Mouse (Mus musculus) cerebellum, postnatal 36 days (tissue): ENCODE measurements at regions not wholly inside any gene's neighbourhood (a gene's known extent, or its start where the extent isn't known, plus 50 kb on each side); places are given as distances from the start of the nearest gene placed in this dataset.
A peak's percentile ranks its signal among the peaks of the same experiment; 100 is the strongest.

ENCODE experiments used
- DNase-seq, 2 experiments: peaks; one replicate each; pipeline ENCODE4 v3.0.0; 2021 to 2022; ENCODE audit warnings: mixed read lengths in 2 of 2

- DNase-seq: no peak
Measured at GRCm38 (mm10) chr13:71481205-71481604, 482.3 kb downstream of the Irx1 start.

DNA sequence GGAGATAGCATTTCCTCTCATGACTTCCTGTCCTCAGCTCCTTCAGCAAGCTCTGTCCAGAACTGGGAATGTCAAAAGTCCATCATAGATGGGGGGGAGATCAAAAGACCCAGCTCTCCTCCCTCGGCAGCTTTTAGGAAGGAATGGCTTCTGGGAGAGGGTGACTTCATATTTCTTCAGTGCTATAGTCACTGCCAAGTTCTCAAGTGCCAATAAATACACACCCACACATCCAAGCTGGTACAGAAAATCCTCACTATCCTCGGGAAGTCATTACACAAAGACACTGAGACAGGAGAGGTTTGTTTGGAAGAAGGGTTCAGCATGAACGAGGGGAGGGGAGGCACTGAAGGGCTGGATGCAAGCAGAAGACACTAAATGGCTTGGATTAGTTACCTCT lies 502.0 kb downstream of the Irx1 start:
- no peak for DNase-seq

- DNase-seq: no peak
Measured at GRCm38 (mm10) chr13:71460607-71461006, 502.9 kb downstream of the Irx1 start.

DNA sequence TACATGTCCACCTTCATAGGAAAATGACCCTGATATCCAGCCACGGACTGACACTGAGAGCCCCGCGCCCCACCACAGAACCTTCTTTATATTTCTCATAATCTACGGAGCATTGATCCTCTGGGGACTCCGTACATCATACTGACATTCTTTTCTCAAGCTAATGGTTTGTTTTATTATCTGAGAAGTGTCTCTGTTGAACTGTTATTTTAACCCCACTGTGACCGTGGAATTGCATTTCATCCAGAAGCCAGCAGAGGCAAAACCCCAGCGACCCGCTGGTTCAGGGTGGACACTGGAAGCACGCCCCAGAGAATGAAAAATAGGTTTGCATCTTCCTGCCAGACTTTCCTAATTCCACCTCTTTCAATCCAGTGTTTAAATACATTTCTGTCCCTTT lies 503.4 kb downstream of the Irx1 start:
- DNase-seq: no peak

- DNase-seq: no peak
Measured at GRCm38 (mm10) chr13:71459022-71459536, 504.4 kb downstream of the Irx1 start.

DNA sequence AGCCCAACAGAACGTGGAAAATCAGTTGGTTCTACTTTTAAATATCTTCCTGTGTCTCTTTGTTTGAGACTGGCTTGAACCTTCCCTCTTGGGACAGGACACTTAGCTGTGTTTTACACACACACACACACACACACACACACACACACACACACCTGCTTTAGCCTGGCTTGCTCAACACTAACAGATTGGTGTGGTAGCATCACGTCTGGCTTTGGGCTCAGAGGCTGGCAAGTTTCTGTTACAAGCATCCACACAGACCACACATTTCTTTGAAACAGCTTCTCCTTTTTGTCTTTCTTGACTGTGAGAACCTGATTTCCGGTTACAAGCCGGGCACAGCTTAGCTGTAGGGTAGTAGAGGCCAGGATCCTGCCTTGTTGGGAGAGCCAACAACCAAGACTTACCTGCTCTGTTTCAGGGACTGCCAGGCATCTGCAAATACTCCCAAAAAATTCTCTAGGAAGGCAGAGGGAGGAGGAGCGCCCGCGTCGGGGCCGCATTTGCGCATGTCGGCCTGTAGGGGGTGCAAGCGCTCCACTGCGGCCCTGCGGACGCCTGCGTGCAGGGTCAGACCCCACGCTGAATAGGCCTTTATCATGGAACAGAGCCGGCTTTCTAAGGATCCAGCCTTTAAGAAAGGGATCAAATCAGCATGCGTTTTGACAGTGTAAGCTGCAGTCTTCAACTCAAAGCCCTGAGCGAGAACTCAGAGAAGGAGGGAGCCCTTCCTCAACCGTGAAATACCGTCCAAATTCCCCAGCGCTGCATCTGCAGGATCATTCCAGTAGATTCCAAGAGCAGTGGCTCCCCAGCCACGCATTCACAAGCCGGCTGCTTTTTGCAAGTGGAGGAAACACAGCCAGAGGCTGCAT lies 505.2 kb downstream of the Irx1 start:
- DNase-seq: peak; percentile 40 to 41

DNA sequence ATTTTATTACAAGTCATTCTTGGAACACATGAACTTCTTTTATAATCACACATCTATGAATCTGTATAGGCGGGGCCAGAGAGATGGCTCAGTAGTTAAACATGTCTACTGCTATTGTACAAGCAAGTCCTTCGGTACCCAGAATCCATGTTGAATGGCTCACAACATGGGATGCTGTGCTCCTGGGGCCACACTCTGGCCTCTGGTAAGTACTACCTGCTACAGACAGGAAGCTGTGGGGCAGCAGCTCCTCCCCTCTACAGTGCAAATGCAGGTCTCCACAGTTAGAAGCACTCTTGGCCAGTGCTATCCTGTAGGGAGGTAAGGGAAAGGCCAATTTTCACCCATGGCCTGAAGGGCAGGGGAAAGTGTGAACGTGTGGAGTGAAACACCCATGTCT lies 506.0 kb downstream of the Irx1 start:
- DNase-seq: no peak

GRCm38 (mm10) chr13:71452258-71452657 lies 511.3 kb downstream of the Irx1 start:
- DNase-seq: no peak

DNA sequence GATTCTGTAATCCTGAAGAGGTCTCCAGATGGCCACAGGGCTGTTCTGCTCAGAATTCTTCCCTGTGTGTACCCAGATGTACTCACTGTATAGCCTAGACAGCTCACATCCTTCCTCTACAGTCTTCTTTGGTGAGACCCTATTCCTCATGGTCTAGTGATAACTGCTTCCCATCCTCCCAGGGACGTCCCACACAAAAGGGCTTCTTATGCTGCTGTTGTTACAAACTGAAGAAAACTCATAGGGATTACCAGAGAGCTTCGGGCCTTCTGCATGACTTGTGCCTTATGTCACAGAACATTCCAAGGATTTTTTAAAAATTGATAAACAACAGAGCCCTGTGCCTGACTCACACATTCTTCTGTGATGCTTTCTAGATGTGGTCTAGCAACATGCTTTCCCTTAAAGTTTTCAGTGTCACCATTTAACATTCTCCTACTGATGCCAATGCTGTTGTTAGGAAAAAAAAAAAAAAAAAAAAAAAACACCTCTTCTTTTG lies 525.9 kb downstream of the Irx1 start:
- DNase-seq: no peak

DNA sequence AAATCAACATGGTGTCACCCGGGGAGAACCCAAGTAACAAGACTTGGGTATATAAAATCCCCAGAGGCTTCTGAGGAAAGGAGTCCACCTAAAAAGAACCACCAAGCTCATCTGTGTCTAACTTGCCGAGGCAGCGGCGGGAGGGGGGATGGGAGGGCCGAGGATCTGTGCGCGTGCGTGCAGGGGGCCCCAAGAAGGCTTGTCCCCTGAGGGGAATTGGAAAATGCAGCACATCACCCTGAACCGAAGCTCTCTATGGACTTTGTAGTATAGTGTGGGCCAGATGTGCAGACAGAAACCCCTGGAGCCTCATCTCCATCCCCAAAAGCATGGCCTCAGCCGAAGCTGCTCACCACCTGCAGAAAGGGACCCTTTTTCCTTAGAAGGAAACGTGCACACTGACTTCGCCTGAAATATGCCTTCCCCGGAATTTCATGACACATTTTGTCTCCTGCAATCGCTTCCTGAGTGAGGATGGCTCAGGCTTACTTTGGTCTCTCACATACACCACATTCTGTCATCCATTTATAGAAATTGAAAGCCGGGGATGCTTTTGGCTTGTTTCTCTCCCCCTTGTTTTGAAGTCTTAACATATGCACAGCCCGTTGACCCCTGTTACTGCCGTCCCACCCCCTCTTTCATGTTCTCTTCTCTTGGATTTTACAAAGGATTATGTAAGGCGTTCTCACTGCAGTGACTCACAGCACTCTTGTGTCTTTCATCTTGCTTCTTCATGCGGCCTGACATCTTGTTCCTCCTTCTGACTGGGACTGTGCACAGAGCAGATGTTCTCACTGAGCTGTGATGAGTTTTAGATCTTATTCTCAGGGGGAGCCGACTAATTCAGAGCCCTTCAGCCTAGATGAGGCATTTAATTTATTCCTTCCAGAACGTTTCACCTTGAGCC lies 559.6 kb downstream of the Irx1 start:
- no peak for DNase-seq

DNA sequence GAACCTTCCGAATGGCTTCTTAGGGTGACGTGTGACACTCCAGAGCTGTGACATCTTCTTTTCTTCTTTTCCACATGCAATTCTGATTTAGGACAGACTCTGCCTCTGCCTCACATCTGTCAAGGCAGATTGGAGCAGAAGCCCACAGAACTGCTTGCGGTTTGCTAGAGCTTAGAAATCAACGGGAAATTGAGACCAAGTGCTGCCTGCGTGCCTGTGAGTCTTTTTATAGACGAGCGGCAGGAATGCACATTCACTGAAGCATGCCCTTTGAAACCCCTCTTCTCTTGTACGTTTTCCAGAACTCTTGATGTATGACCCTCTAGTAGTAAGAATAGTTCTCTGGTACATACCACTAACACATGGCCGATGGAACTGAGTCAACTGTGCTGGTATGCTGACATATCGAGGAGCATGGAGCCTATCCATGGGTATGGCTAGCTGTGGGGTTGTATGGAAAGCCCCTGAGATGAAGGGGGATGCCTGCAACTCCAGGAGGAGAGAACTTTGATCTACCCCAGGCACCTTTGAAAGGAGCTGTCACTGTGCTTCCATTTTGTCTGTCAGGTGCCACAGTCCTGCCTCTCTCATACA lies 552.2 kb upstream of the Adamts16 start:
- no peak for DNase-seq

DNA sequence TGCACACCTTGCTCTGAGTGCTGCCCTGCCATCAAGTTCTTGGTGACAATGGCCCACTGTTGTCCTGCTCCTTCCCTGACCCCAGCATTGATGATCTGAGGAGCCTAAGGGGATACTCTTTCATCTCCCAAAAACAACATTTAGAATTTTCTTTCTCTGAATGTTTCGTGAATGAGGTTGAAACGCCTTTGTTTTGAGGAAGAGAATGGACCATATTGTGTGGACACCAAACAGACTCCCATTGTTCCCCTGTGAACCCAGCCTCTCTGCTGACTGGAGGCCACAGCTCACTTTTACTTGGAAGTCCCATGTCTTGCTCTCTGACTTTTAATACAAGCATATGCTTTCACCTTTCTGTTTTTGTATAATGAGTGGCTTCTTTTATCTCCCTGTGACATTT lies 537.0 kb upstream of the Adamts16 start:
- no peak for DNase-seq

GRCm38 (mm10) chr13:71375909-71376606 lies 534.4 kb upstream of the Adamts16 start:
- DNase-seq: no peak

GRCm38 (mm10) chr13:71372701-71373685 lies 531.4 kb upstream of the Adamts16 start:
- DNase-seq: no peak

GRCm38 (mm10) chr13:71369832-71370231 lies 528.2 kb upstream of the Adamts16 start:
- DNase-seq: no peak

DNA sequence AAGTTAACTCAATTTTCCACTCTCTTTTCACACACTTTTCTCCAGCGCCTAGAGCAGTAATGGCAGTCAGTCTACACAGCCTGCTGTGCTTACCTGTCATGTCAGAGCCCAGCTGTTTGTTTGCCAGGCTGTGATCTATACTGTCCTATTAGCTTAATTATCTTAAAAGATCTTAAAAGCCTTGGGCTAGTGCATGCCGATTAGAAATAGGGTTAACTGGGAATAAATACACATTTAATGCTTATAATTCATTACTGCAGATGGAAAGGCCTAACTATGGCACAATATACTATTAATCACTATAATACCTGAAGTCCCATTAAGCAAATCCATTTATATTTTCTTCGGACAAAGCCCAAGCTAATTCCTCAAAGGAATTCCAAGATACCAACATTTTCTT lies 523.6 kb upstream of the Adamts16 start:
- DNase-seq: no peak

DNA sequence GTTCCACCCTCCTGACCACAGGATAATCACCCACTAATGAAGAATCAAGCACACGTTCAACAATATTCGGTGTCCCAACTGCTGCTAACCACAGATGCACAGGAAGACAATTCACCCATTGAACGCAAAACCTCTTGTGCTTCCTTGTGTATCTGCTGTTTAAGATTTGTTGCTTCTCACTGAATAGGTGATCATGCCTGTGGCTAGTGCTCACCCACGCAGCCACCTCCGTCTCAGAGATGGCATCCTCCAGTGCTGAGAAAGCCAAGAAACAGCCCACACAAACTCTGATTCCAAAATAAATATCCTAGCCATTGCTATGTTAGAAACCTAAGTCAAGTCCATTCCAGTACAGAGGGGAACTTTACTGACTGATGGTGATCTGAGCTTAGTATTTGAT lies 520.7 kb upstream of the Adamts16 start:
- DNase-seq: no peak

DNA sequence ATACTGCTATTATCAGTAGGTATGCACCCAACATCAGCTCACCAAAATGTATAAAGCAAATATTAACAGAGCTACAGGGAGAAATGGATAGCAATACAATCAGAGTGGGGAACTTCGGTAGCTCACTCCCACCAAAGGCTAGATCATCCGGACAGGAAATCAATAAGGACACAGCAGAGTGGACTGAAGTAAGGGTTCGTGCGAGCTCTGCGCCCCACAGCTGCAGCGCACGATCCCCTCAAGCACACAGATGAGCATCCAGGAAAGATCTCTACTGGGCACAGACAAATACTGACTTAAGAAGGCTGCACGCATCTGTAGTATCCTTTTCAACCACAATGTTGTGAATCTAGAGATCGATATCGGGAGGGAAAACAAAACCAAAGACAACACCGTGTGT lies 517.5 kb upstream of the Adamts16 start:
- DNase-seq: no peak

DNA sequence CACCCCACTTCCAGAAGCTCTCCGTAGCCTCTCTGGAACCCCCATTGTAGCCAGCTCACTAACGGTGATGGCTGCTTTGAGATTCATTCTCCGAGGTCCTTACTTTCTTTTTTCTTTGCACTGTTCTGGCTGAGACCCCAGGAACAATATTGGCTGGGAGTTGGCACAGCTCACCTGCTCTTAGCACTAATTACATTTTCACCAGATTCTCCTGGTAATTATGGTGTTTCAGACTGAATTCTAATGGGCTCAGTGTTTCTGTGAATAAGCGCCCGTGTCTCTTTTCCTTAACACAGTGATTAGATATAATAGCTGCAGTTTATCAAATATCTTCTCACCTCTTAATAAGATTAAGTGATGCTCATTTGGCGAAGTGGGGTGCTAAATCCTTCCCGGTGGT lies 509.2 kb upstream of the Adamts16 start:
- DNase-seq: no peak

DNA sequence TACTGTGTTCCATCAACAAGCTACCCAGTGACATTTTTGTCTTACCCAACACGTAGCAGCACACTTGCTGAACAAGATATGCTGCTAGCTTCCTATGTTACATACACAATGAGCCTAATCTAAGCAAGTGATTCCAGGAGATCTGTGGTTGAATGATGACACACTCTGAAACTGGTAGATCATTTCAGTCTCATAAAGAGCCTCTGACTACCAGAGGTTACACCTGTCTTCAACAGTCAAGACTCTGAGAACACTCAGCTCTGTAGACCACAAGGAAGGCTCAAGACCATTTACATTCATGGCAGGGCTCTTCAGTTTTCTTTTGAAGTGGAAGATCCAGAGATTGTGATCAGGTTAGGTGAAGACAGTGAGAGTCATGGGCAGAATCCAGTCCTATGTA lies 501.3 kb upstream of the Adamts16 start:
- no peak for DNase-seq

GRCm38 (mm10) chr13:71338700-71339099 lies 497.1 kb upstream of the Adamts16 start:
- no peak for DNase-seq
